Comparison of ENCODE assay signal across 8 mouse cellular contexts in the genomic region with DNA sequence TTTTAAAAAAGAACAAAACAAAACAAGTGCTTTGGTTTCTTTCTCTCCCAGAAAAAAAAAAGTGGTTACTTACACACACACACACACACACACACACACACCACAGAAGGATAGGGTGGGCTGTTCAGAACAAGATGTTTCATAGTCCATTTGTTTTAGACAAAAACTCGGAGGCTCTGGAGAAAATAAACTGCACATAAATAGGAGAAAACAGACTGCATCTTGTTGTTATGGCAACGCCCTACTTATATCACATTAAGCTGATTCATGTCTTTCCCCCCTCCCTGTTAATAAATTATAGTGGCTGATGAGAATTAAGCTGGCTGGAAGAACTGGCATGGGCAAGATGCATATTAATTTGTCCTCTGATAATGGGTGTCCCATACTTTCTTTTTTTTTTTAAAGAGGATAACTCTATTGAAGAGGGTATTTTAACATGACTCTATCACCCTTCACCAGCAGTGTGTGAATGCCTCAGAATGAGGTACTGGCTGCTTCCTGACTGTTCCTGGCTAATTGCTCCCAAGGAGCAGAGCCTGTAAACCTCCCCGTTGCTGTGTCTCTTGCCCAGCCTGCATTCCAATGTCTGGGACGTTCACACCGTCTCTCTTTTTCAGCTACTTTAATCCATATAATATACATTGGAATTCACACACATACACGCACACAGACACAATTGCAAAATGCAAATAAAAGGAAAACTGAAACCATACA.
DNase-seq lines count a peak whose midpoint lies in the region; ATAC-seq and TF ChIP-seq lines count a peak whose summit lies in the region.

No protein-coding gene starts in this region.

- no peaks in the 10 kb centered on the region for H3K36me3 ChIP-seq in forebrain, embryonic 12.5 days (replicated peaks)
- H3K36me3 ChIP-seq in midbrain, postnatal 0 days (ENCODE audit: insufficient read depth, low read length), result no peaks in the 10 kb centered on the region

- peak; percentile 44 for DNase-seq in layer of hippocampus, adult 11-12 months (ENCODE audit: low spot score)
- DNase-seq in layer of hippocampus, postnatal 25 days (ENCODE audit: extremely low spot score in 1 of 2, low spot score in 1 of 2), result no peak
- peak; percentile 40 for DNase-seq in NIH3T3 (ENCODE audit: low read depth)
- DNase-seq in midbrain, postnatal 0 days (ENCODE audit: low spot score), result peak; percentile 90
- no peak for DNase-seq in spleen, postnatal 14 days (ENCODE audit: low spot score in 2 of 2)
- DNase-seq in gastrocnemius, adult 8-10 months (ENCODE audit: low spot score in 2 of 2), result no peak
- no peak for DNase-seq in adrenal gland, postnatal 25 days

- no peaks in the 10 kb centered on the region for H3K27me3 ChIP-seq in forebrain, embryonic 12.5 days
- H3K27me3 ChIP-seq in midbrain, postnatal 0 days (ENCODE audit: insufficient read depth, low read length), result no peaks in the 10 kb centered on the region

- H3K9ac ChIP-seq in forebrain, embryonic 12.5 days, result no peak overlapping the region
- H3K9ac ChIP-seq in midbrain, postnatal 0 days (replicated peaks; ENCODE audit: low read length, poor library complexity, severe bottlenecking), result no peak overlapping the region

- H3K4me3 ChIP-seq in forebrain, embryonic 12.5 days (replicated peaks), result no peak overlapping the region
- H3K4me3 ChIP-seq in midbrain, postnatal 0 days (ENCODE audit: low read depth, low read length), result no peak overlapping the region

- peak; percentile 85 for ATAC-seq in forebrain, embryonic 12.5 days (ENCODE audit: low FRiP score)
- peak; percentile 82 for ATAC-seq in midbrain, postnatal 0 days (ENCODE audit: low FRiP score)

- no peak for TF ChIP-seq CTCF in midbrain, postnatal 0 days (IDR thresholded peaks at IDR 0.05)

- H3K4me2 ChIP-seq in forebrain, embryonic 12.5 days, result no peak overlapping the region
- peak overlapping the region; percentile 4; the same call in 1 of the 2 replicates for H3K4me2 ChIP-seq in midbrain, postnatal 0 days (ENCODE audit: low read depth, low read length, poor library complexity, severe bottlenecking)

- H3K9me3 ChIP-seq in forebrain, embryonic 12.5 days, result no peaks in the 10 kb centered on the region
- no peaks in the 10 kb centered on the region for H3K9me3 ChIP-seq in midbrain, postnatal 0 days (ENCODE audit: low read length)

- WGBS in forebrain, embryonic 12.5 days, result 41% methylated on average over 6 of the region's 6 CpGs
- 27% methylated on average over 6 of the region's 6 CpGs for WGBS in midbrain, postnatal 0 days

- H3K27ac ChIP-seq in forebrain, embryonic 12.5 days, result peak overlapping the region; percentile 46
- peak overlapping the region; percentile 68 for H3K27ac ChIP-seq in midbrain, postnatal 0 days (ENCODE audit: low read depth, low read length)

- peaks cover 12% of the 10 kb centered on the region for H3K4me1 ChIP-seq in forebrain, embryonic 12.5 days
- no peaks in the 10 kb centered on the region for H3K4me1 ChIP-seq in midbrain, postnatal 0 days (ENCODE audit: insufficient read depth, low read length)

Comparison
In these comparisons a context has a peak if more than half of its experiments do, and no peak if none do; other contexts are left out.
1. DNase-seq: peak in layer of hippocampus, adult 11-12 months (single experiment), NIH3T3 (single experiment) and midbrain, postnatal 0 days (single experiment); none in layer of hippocampus, postnatal 25 days (0 of 2), spleen, postnatal 14 days (0 of 2), gastrocnemius, adult 8-10 months (0 of 2) and adrenal gland, postnatal 25 days (single experiment).